Mouse (Mus musculus) left cerebral cortex, postnatal 4 days (tissue): ENCODE results near the gene Ppp4r3b. TPM values are rescaled to one million over a fixed set of nuclear protein-coding genes. Genes with fewer than 3 reads are reported as not detected.

Experiments used
- DNase-seq: peaks from one replicate; pipeline ENCODE4 v3.0.0-alpha.2; 2022
- intact Hi-C: fragments of 180-260 bp; cut with DNase I; formaldehyde crosslinking; loops from one replicate; pipeline ENCODE4 v1.15.1; 2025
- total RNA-seq, 2 experiments: library from RNA; stranded (reverse); gene quantifications; 2 replicates each; pipeline ENCODE4 v1.2.3; 2021

The Ppp4r3b gene
- total RNA-seq, 2 experiments from 2014 or later, result 53.8 to 56.7 TPM

- no peak for DNase-seq
Observed at GRCm38 (mm10) chr11:29233569-29233968, 60.9 kb downstream of the Ppp4r3b start.

GRCm38 (mm10) chr11:29237364-29237763 is 64.7 kb downstream of the Ppp4r3b start:
- intact Hi-C loops, result no loop called here
- DNase-seq, result no peak

More at GRCm38 (mm10) chr11:29233569-29233968, 60.9 kb downstream of the Ppp4r3b start:
- intact Hi-C loops, result no loop called here

- DNase-seq, result no peak
- intact Hi-C loops, result no loop called here
Observed at GRCm38 (mm10) chr11:29238047-29238446, 65.4 kb downstream of the Ppp4r3b start.

GRCm38 (mm10) chr11:29238551-29238950 is 65.9 kb downstream of the Ppp4r3b start:
- intact Hi-C loops, result no loop called here
- no peak for DNase-seq

GRCm38 (mm10) chr11:29239353-29239752 is 66.7 kb downstream of the Ppp4r3b start:
- DNase-seq, result no peak
- intact Hi-C loops, result no loop called here

GRCm38 (mm10) chr11:29241961-29242360 is 69.3 kb downstream of the Ppp4r3b start:
- DNase-seq, result no peak
- intact Hi-C loops, result no loop called here

- intact Hi-C loops, result no loop called here
- DNase-seq, result no peak
Observed at GRCm38 (mm10) chr11:29245988-29246387, 73.3 kb downstream of the Ppp4r3b start.

- intact Hi-C loops, result no loop called here
- DNase-seq, result peak; percentile 95
Observed at GRCm38 (mm10) chr11:29246883-29247650, 74.4 kb downstream of the Ppp4r3b start, which contains the start of gene Cfap36. TSS of gene Cfap36 (minus strand) at chr11:29247409.

- no peak for DNase-seq
- intact Hi-C loops, result no loop called here
Observed at GRCm38 (mm10) chr11:29247725-29248124, 75.0 kb downstream of the Ppp4r3b start.

GRCm38 (mm10) chr11:29248386-29248785 is 75.7 kb downstream of the Ppp4r3b start:
- DNase-seq, result no peak
- intact Hi-C loops, result no loop called here

- intact Hi-C loops, result no loop called here
- DNase-seq, result no peak
Observed at GRCm38 (mm10) chr11:29254643-29255042, 82.0 kb downstream of the Ppp4r3b start.

- DNase-seq, result peak; percentile 42
- intact Hi-C loops, result no loop called here
Observed at GRCm38 (mm10) chr11:29267824-29268223, 95.1 kb downstream of the Ppp4r3b start.

Other genes starting within 250 kb of the Ppp4r3b start
- gene Pnpt1, start 42.1 kb upstream of the Ppp4r3b start, total RNA-seq, result 10 to 100 TPM; 22.1 to 26.1 TPM
- 100 to 1,000 TPM; 105 to 113 TPM for gene Cfap36, start 74.5 kb downstream of the Ppp4r3b start, total RNA-seq
- gene Ccdc88a, start 200.8 kb downstream of the Ppp4r3b start, total RNA-seq, result 100 to 1,000 TPM; 128 to 132 TPM